Mouse (Mus musculus) thymus, adult 2 months (tissue): ENCODE data around the gene Mindy1.

Experiments used
- CTCF ChIP-seq: fragments of 200-500 bp; IDR thresholded peaks from 2 replicates; pipeline ENCODE4 v1.5.1; 2012; ENCODE audit warnings: mild to moderate bottlenecking, control low read depth, low read length, moderate library complexity, borderline replicate concordance; ENCODE audit not compliant: control insufficient read depth, poor library complexity, insufficient read depth; ENCODE audit errors: extremely low read depth
- POLR2A ChIP-seq: fragments of 200-500 bp; IDR thresholded peaks from 2 replicates; pipeline ENCODE4 v1.6.1; 2012; ENCODE audit warnings: mild to moderate bottlenecking, low read length, control low read depth, moderate library complexity; ENCODE audit not compliant: control insufficient read depth, poor library complexity, insufficient read depth; ENCODE audit errors: extremely low read depth

DNA sequence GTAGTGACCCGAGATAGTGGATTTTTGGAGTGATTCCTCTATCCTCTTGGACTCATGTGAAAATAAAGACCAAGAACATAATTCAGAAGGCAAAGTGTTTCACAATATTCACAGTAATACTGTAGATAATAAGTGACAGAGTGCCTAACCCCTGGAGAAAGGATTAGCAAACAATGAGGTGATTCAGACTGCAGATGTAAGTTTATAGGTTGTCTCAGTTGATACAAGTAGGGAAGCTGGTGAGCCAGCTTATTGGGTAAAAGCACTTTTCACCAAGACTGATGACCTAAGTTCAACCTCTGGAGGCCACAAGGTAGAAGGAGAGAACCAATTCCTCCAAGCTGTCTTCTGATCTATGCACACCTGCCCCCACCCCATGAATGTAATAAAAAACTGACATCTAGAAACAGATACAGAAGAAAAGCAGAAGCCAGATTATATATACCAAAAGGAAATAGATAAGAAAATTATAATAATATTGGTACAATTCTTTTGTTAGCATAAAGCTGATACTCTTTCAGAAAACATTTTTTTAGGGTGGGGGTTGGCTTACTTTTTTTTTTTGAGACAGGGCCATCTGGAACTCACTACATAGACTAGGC lies 47.8 kb downstream of the Mindy1 start:
- TF ChIP-seq POLR2A (no peak), CTCF (no peak)
